Mouse (Mus musculus): Measurements from ENCODE around the gene Hoxc4. TPM values are rescaled to one million over a fixed set of nuclear protein-coding genes. Genes with fewer than 3 reads are reported as not detected.

The Hoxc4 gene
- total and polyA plus RNA-seq, 2 experiments from 2014 or later: not detected

DNA sequence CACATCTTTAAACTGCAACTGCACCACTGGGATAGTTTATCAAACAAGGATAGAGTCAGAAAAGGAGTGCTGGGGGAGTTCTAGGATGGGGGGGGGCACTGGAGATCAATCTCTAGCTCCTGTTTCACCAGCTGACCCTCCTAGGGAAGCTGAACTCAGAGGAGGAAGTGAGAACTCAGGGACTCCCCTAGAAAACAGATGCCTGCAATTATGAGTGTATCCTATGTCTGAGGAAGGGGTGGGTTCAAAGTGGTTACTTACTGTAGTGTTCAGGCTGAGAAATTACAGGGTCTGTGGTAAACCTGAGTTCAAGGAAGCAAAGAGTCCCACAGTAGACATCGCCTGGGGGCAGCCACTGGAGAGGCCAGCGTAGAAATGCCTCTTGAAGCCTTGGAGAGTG, 32.9 kb downstream of the Hoxc4 start:
- WGBS: 74% methylated on average over 2 of the region's 2 CpGs
- TF ChIP-seq CTCF (IDR thresholded peaks at IDR 0.05; ENCODE audit: low read depth): no peak
- no peak for TF ChIP-seq EP300 (IDR thresholded peaks at IDR 0.05; ENCODE audit: low read depth)
- H3K27ac ChIP-seq (ENCODE audit: low read depth): no peak overlapping the region
- H3K4me2 ChIP-seq (ENCODE audit: low read depth, low read length): no peak overlapping the region
- no peak for ATAC-seq (ENCODE audit: insufficient read depth, low read depth)
- H3K27me3 ChIP-seq (ENCODE audit: control insufficient read depth, insufficient read depth, low read length): peaks cover 91% of the 10 kb centered on the region
- no peaks in the 10 kb centered on the region for H3K36me3 ChIP-seq (replicated peaks; ENCODE audit: control insufficient read depth, insufficient read depth, low read length)
- no peaks in the 10 kb centered on the region for H3K4me1 ChIP-seq (ENCODE audit: control insufficient read depth, insufficient read depth)
- no peak overlapping the region for H3K9ac ChIP-seq (replicated peaks; ENCODE audit: low read depth, low read length)
- H3K4me3 ChIP-seq (ENCODE audit: low read depth, low read length): no peak overlapping the region
- no peak for DNase-seq (ENCODE audit: low spot score)
- H3K9me3 ChIP-seq (replicated peaks; ENCODE audit: control insufficient read depth, low read length): no peaks in the 10 kb centered on the region

DNA sequence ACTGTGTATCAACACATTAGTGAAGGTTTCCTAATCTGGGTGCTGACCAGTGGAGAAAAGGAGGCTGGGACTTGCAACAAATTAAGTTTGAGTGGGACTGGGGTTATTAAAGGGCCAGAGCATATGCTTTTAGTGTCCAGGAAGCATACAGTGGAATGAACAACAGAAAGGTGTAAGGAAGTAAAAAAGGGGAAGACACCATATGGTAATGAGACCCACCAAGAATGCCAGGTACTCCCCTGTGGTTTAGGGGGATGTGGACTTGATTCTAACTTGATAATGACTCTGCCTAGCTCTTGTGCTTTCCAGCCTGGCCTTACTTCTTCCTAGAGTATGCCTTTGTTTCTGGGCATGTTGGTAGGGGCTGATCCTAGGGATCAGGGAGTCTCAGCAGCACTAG, 34.5 kb downstream of the Hoxc4 start:
- H3K36me3 ChIP-seq (replicated peaks; ENCODE audit: control insufficient read depth, insufficient read depth, low read length): no peaks in the 10 kb centered on the region

DNA sequence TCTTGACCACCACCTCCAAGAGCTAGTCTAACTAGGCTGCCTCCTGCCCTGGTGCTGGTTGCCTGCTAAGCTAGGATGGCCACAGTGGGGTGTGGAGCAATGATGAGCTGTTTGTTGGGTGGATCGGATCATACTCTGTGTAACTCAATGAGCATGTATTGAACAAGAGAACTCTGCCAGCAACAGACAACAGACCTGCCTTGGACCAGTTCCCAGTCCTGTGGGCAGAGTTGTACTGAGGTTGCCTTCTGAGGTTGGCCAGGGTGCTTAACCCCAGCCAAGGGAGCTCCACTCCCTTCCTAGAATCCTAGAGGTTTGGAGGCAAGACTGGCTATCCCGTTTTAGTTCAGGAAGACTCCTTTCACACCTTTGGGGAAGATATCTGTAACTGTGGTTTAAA, 37.7 kb downstream of the Hoxc4 start:
- 30% methylated on average over 2 of the region's 2 CpGs for WGBS
- no peak overlapping the region for H3K4me2 ChIP-seq (ENCODE audit: low read depth, low read length)
- TF ChIP-seq CTCF (IDR thresholded peaks at IDR 0.05; ENCODE audit: low read depth) (no peak), EP300 (IDR thresholded peaks at IDR 0.05; ENCODE audit: low read depth) (no peak)
- no peak for DNase-seq (ENCODE audit: low spot score)
- no peaks in the 10 kb centered on the region for H3K4me1 ChIP-seq (ENCODE audit: control insufficient read depth, insufficient read depth)
- H3K27me3 ChIP-seq (ENCODE audit: control insufficient read depth, insufficient read depth, low read length): peaks cover 94% of the 10 kb centered on the region
- ATAC-seq (ENCODE audit: insufficient read depth, low read depth): no peak
- no peaks in the 10 kb centered on the region for H3K36me3 ChIP-seq (replicated peaks; ENCODE audit: control insufficient read depth, insufficient read depth, low read length)
- H3K4me3 ChIP-seq (ENCODE audit: low read depth, low read length): no peak overlapping the region
- H3K9ac ChIP-seq (replicated peaks; ENCODE audit: low read depth, low read length): no peak overlapping the region
- H3K9me3 ChIP-seq (replicated peaks; ENCODE audit: control insufficient read depth, low read length): no peaks in the 10 kb centered on the region
- no peak overlapping the region for H3K27ac ChIP-seq (ENCODE audit: low read depth)

More for the DNA sequence above, 34.5 kb downstream of the Hoxc4 start:
- Histone ChIP-seq H3K27me3 (ENCODE audit: control insufficient read depth, insufficient read depth, low read length) (peaks cover 90% of the 10 kb centered on the region), H3K9ac (replicated peaks; ENCODE audit: low read depth, low read length) (no peak overlapping the region), H3K4me3 (ENCODE audit: low read depth, low read length) (no peak overlapping the region), H3K4me1 (ENCODE audit: control insufficient read depth, insufficient read depth) (no peaks in the 10 kb centered on the region), H3K4me2 (ENCODE audit: low read depth, low read length) (no peak overlapping the region), H3K9me3 (replicated peaks; ENCODE audit: control insufficient read depth, low read length) (no peaks in the 10 kb centered on the region), H3K27ac (ENCODE audit: low read depth) (no peak overlapping the region)
- DNase-seq (ENCODE audit: low spot score) (no peak), ATAC-seq (ENCODE audit: insufficient read depth, low read depth) (no peak)
- TF ChIP-seq CTCF (IDR thresholded peaks at IDR 0.05; ENCODE audit: low read depth) (no peak), EP300 (IDR thresholded peaks at IDR 0.05; ENCODE audit: low read depth) (no peak)

DNA sequence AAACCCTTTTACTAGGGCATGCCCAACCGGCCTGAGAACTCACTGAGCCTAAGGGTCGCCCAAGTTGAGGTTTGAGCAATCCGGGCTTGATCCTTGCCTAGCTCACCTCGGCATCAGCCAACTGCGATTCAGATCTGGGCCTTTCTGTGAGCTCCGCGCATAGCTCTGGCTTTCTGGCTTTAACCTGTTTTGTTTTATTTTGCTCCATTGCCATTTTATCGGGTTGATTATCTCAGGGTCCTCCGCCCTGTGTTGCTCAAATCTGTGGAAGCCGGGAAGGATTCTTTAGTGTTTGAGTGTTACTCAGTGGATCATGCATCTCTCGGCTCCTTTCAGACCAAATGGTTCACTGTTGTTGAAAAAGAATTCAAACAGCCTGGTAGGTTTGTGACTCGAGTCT, 40.0 kb downstream of the Hoxc4 start:
- DNase-seq (ENCODE audit: low spot score): no peak
- H3K9ac ChIP-seq (replicated peaks; ENCODE audit: low read depth, low read length): no peak overlapping the region
- peaks cover 97% of the 10 kb centered on the region for H3K27me3 ChIP-seq (ENCODE audit: control insufficient read depth, insufficient read depth, low read length)
- 11% methylated on average over 12 of the region's 12 CpGs for WGBS
- H3K4me2 ChIP-seq (ENCODE audit: low read depth, low read length): no peak overlapping the region
- no peak overlapping the region for H3K27ac ChIP-seq (ENCODE audit: low read depth)
- TF ChIP-seq EP300 (IDR thresholded peaks at IDR 0.05; ENCODE audit: low read depth): no peak
- no peak for TF ChIP-seq CTCF (IDR thresholded peaks at IDR 0.05; ENCODE audit: low read depth)
- no peak overlapping the region for H3K4me3 ChIP-seq (ENCODE audit: low read depth, low read length)
- H3K9me3 ChIP-seq (replicated peaks; ENCODE audit: control insufficient read depth, low read length): no peaks in the 10 kb centered on the region
- ATAC-seq (ENCODE audit: insufficient read depth, low read depth): no peak
- H3K4me1 ChIP-seq (ENCODE audit: control insufficient read depth, insufficient read depth): no peaks in the 10 kb centered on the region
- no peaks in the 10 kb centered on the region for H3K36me3 ChIP-seq (replicated peaks; ENCODE audit: control insufficient read depth, insufficient read depth, low read length)

DNA sequence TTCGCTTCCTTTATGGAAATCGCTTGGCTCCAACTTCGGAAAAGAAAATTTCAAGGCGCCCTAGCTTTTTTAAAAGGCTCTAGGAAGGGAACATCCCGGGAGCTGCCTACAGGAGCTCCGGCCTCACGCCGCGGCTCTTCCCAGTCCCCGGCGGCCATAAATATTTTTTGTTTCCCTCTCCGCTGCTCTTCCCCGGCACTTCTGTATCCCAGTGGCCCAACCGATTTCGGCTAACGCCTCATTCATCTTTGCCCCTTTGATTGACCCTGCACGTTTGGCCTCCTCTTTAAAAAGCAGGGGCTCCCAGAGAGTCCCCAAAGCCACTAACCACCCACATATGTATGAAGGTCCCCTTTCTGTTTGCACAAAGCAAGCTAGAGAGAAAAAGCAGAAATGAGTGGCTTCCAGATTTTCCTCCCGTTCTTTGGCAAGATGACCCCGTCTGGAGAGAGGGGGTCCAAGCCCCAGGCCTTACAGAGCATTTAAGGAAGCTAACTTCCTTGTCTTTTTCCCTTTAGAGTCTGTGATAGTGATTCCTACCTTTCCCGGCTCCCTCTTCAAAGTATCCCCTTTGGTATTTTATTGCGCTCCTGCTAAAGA, 40.8 kb downstream of the Hoxc4 start:
- no peak for TF ChIP-seq EP300 (IDR thresholded peaks at IDR 0.05; ENCODE audit: low read depth)
- TF ChIP-seq CTCF (IDR thresholded peaks at IDR 0.05; ENCODE audit: low read depth): no peak
- WGBS: 6% methylated on average over 21 of the region's 21 CpGs
- DNase-seq (ENCODE audit: low spot score): no peak
- no peaks in the 10 kb centered on the region for H3K9me3 ChIP-seq (replicated peaks; ENCODE audit: control insufficient read depth, low read length)
- H3K27me3 ChIP-seq (ENCODE audit: control insufficient read depth, insufficient read depth, low read length): peaks cover 97% of the 10 kb centered on the region
- H3K4me2 ChIP-seq (ENCODE audit: low read depth, low read length): no peak overlapping the region
- no peaks in the 10 kb centered on the region for H3K4me1 ChIP-seq (ENCODE audit: control insufficient read depth, insufficient read depth)
- no peaks in the 10 kb centered on the region for H3K36me3 ChIP-seq (replicated peaks; ENCODE audit: control insufficient read depth, insufficient read depth, low read length)
- H3K4me3 ChIP-seq (ENCODE audit: low read depth, low read length): no peak overlapping the region
- H3K27ac ChIP-seq (ENCODE audit: low read depth): no peak overlapping the region
- no peak overlapping the region for H3K9ac ChIP-seq (replicated peaks; ENCODE audit: low read depth, low read length)
- no peak for ATAC-seq (ENCODE audit: insufficient read depth, low read depth)

DNA sequence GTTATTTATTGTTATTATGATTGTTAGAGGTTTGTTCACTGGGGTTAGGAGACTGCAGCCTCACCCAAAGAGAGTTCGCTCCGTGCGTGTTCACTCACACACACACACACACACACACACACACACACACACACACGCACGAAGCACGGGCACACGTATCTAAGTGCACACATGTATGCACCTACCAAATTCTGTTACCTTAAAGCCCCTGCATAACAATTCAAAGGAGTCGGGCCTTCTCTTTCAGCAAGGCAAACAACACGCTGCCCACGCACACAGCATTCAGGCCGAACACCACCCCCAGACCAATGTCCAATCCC, 41.2 kb downstream of the Hoxc4 start:
- H3K27ac ChIP-seq (ENCODE audit: low read depth): no peak overlapping the region
- H3K4me3 ChIP-seq (ENCODE audit: low read depth, low read length): no peak overlapping the region
- DNase-seq (ENCODE audit: low spot score): no peak
- H3K9me3 ChIP-seq (replicated peaks; ENCODE audit: control insufficient read depth, low read length): no peaks in the 10 kb centered on the region
- no peaks in the 10 kb centered on the region for H3K36me3 ChIP-seq (replicated peaks; ENCODE audit: control insufficient read depth, insufficient read depth, low read length)
- H3K4me2 ChIP-seq (ENCODE audit: low read depth, low read length): no peak overlapping the region
- peaks cover 96% of the 10 kb centered on the region for H3K27me3 ChIP-seq (ENCODE audit: control insufficient read depth, insufficient read depth, low read length)
- 18% methylated on average over 11 of the region's 11 CpGs for WGBS
- H3K4me1 ChIP-seq (ENCODE audit: control insufficient read depth, insufficient read depth): no peaks in the 10 kb centered on the region
- H3K9ac ChIP-seq (replicated peaks; ENCODE audit: low read depth, low read length): no peak overlapping the region
- no peak for ATAC-seq (ENCODE audit: insufficient read depth, low read depth)
- TF ChIP-seq EP300 (IDR thresholded peaks at IDR 0.05; ENCODE audit: low read depth): no peak
- TF ChIP-seq CTCF (IDR thresholded peaks at IDR 0.05; ENCODE audit: low read depth): no peak
